Mouse (Mus musculus) granulocyte monocyte progenitor cell, adult 5-6 weeks (primary cell): Measurements from ENCODE around the gene 3110082I17Rik. TPM values are rescaled to one million over a fixed set of nuclear protein-coding genes. Genes with fewer than 3 reads are reported as not detected.

Source experiments
- ATAC-seq: replicated peaks from 2 replicates; pipeline ENCODE4 v1.8.0; 2016; ENCODE audit warnings: mild to moderate bottlenecking, moderate TSS enrichment, inconsistent platforms; ENCODE audit not compliant: poor library complexity, severe bottlenecking
- total RNA-seq, 2 experiments: library from RNA; stranded (forward) in 1 of 2; stranded (reverse) in 1 of 2; fragments of 200-712, 200-1000 nt in 1 of 2; fragments of >200 nt in 1 of 2; fragmentation: Nextera tagmentation in 1 of 2; gene quantifications; 2 replicates each; pipeline ENCODE4 v1.2.3; 2014 to 2017

3110082I17Rik gene
- total RNA-seq, 2 experiments from 2014 or later: 44.6 to 54.1 TPM

DNA sequence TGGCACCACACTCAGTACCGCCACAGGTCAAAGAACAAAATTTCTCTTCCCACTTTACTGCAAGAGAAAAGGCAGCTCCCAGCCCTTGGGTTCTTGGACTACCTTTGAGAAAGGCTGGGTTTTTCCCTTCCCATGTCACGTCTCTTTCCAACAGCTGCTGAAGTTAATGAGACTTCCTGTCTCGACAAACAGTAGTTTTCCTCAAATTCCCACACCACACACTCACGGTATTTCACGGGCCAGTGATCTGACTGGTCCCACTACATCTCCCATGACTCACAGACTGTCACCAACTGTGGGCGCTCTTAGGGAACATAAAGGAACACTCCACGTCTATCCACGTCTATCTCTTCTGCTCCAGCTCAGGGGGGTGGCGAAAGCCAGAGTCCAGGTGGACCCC lies 35.1 kb downstream of the 3110082I17Rik start:
- ATAC-seq: no peak

DNA sequence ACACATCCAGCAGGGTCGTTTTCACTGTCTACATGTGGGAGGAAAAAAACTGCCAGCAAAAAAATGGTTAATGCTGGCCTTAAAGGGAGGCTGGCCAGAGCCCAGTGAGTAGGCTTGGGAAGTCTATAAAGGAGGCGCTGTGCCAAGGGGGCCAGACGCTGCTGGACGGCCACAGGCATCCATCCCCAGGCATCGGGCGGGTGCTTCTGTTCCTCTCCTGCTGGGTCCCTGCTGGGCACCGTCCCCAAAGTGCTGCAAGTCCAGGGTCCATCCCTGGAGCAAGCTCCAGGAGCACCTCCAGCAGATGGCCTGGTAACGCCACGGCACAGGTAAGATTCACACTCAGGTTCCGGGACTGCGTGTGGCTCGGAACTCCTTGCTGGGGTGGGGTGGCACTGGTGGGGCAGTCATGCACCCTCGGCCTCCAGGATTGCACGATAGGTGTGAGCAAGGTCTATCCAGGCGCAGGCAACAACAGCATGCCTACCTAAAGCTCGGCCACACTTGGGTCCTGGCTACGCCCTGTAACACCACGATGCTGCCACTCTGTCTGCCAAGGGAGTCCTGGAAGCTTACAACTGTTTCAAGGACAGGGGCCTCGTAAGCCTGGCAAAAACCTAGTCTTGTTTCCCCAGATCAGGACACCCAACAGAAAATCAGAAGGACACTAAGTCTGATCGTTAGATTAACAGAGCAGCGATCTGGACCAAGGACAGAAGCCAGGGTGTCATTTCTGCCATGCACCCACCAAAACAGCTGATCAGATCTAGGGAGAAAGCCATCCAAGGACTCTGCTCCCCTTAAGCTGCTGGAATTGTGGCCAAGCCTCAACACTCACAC lies 37.1 kb downstream of the 3110082I17Rik start, which contains the start of gene Gper1:
Gene Gper1 (plus strand): TSS at position 126 of the 840 bp plus-strand sequence.
- no peak for ATAC-seq

DNA sequence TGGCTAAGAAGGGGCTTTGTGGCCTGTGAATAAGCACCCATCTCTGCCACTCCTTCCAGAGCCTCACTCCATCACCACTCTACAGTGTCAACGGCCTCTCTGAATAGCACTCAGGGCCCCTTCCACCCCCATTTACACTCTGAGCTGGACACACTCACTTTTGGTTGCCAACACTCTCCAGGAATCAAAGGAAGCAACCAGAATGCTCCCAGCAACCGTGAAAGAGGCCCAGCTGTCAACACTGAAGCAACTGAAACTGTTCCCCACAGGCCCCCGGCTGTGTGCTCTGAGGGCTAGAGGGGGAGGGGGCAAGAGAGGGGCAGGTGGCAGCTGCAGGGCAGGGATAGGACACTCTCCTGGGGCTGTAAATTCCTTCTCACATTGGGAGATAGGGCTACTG lies 41.7 kb downstream of the 3110082I17Rik start:
- ATAC-seq: no peak; the same call in 1 of the 2 replicates

DNA sequence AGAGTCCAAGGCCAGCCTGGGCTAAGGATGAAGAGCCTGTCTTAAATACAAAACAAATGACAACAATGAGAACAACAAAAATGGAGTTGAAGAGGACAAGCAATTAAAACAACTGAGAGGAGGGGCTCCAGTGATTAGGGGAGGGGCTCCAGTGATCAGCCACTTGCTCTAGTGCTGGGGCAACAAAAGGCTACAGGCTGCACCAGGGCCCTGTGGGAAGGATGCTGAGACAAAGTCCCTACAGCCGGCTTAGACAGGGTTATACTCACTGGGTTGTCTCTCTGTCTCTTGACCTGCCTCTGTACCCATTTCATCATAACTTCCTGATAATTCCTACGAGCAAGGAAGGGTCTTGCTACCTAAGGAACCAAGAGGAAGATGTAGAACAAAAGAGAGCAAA lies 42.2 kb downstream of the 3110082I17Rik start:
- ATAC-seq: no peak

DNA sequence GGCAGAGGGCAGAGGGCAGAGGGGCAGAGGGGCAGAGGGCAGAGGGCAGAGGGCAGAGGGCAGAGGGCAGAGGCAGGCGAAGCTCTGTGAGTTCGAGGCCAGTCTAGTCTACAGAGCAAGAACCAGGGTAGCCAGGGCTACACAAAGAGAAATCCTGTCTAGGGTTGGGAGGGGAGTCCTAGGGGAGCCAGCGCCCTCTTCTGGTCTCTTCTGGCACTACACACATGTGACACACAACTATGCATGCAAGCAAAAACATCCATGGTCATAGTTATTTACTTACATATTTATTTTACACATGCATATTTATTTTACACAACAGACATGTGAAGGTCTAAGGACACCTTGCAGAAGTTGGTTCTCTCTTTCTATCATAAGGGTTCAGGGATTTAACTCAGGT lies 42.8 kb downstream of the 3110082I17Rik start:
- ATAC-seq: no peak

DNA sequence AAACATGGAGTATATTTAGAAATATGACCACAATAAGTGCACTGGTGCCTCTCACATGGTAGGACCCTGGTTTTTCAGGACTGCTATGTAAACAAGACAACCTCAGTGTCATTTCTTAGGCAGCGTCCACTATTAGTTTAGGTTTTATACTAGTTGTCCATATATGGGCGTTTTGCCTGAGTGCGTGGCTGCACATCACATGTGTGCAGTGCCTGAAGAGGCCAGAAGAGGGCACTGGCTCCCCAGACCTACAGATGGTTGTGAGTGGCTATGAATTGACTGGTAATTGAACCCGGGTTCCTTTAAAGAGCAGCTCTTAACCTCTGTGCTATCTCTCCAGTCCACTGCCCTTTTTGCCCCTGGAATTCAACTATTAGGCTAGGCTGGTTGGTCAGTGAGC lies 43.4 kb downstream of the 3110082I17Rik start:
- no peak; the same call in 1 of the 2 replicates for ATAC-seq

DNA sequence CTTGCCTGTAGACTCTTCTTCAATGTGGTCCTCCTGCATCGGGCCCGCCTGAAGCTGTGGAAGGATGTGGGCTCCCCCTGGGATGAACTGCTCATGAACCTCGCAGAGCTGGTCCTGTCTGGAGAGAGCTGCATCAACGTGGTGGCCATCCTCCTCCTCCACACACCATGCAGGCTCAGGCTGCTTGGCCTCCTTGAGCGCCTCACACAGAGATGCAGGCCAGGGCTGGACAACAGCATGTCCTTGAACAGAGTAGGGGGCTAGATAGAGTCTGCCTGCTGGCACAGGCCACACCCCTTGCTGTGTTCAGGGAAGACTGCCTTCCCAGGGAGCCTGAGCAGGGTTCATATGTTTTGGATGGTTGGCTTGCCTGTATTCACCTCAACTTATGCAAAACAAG lies 45.3 kb downstream of the 3110082I17Rik start:
- ATAC-seq: no peak

DNA sequence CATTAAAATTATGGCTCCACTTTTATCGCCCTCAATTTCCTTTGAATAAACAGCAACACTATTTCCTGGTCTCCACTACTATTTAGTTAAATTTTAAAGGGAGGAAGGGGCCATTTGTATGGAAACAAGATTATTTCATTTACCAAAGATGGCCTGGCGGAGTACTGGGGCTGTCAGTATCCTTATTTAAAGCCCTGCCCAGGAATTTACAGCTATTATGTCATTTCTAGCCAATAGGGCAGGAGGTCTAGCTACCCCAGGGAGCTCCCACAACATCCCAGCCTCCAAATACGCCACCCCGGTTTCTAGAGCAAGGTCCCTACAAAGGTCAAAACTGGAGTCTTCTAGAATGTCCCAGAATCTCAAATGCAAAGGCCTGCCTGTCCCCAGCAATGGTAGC lies 46.8 kb downstream of the 3110082I17Rik start:
- ATAC-seq: no peak

DNA sequence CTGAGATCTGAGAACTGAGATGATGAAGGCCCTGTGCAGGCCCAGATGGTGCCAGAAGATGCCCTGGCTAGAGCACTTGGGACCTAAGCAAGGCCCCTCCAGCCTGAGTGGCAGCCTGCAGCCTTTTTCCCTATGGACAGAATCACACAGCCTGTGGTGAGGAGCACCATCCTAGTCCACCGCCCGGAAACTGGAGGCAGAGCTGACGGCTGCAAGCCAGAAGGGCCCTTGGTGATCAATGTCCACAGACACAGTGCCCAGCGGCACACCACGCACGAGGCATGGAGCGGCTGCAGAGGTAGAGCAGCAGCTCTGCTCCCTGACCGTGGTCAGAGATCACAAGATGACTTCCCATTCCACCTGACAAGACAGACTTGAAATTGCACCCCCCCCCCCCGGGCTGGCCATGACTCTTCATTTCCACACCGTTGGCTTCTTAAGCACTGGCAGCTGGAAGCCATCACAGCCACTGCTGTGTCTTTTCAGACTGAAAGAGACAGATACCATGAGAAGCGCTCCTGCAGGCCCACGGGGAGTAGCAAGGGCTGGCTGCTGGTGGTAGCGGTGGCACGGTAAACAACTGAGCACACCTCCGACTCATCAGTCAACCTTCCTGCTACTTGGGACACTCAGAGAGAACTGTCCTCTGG lies 48.5 kb downstream of the 3110082I17Rik start:
- ATAC-seq: no peak

DNA sequence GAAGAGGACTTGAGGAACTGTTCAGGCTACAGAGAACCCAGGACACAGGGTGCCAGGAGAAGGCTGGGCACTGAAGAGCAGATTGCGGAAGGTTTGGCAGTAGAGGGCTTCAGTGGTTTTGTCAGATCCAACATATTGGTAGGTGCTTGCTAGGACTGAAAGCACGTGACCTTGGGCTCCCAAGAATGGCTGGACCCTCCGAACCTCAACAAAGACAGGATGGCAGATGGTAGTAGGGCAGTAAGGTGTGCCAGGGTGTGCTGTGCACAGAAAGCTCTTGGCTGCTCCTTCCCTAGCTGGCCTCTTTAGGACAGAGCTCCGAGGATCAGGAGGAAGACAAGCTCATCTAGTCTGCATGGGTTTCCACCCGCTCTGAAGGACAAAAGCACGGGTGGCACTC lies 49.2 kb downstream of the 3110082I17Rik start:
- ATAC-seq: no peak

DNA sequence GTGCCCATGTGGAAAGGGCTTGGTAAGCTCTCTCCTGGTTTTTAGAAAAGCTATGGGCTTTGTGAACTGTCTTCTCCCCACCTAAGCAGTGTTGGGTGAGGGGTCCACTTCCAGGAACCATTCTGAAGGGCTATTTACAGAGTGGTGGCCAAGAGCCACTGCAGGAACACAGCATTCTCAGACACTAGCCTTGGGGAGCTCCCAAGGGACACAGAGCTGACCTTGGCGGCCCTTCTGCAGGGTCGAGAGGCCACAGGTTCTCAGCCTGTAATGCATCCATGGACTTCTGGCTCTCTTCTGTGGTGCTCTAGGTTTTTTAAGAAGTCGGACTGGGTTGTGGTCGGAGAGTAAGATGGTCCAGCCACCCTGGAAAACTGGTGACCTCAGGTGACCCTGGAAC lies 50.3 kb downstream of the 3110082I17Rik start:
- ATAC-seq: no peak

DNA sequence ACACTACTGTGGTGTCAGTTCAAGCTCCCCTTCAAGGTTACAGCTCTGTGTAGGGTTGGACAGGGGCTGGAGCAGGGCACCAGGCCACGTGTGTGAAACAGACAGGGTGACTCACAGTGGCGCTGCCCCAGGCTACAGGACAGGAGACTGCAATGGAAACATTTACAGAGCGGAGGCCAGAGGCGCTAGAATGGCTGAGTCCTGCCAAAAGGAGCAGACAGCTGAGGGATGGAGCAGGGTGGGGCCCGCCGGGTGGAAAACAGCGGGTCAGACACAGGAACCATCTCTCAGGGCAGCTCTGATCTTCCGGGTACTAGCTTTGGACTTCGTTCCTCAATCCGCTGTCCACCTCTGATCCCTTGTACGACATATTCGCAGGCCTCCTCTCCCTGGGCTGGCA lies 50.9 kb downstream of the 3110082I17Rik start:
- ATAC-seq: peak; percentile 17

DNA sequence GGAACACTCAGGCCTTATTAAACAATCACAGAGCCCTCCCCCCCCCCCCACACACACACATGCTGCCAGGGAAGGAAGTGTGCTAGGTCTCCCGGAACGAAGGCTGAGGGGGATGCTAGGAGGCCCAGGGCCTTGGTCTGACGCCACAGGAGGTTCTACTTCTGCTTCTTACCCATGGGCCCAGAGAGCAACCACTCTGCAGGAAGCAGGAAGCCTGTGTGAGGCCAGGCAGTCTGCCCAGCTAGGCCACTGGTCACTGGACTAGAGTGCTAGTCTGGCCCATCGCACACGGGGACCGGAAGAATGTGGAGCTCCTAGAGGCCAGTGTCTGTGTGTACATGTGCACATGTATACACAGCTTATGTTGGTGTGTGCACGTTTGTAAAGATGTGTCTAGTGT lies 51.8 kb downstream of the 3110082I17Rik start:
- ATAC-seq: peak; percentile 62

DNA sequence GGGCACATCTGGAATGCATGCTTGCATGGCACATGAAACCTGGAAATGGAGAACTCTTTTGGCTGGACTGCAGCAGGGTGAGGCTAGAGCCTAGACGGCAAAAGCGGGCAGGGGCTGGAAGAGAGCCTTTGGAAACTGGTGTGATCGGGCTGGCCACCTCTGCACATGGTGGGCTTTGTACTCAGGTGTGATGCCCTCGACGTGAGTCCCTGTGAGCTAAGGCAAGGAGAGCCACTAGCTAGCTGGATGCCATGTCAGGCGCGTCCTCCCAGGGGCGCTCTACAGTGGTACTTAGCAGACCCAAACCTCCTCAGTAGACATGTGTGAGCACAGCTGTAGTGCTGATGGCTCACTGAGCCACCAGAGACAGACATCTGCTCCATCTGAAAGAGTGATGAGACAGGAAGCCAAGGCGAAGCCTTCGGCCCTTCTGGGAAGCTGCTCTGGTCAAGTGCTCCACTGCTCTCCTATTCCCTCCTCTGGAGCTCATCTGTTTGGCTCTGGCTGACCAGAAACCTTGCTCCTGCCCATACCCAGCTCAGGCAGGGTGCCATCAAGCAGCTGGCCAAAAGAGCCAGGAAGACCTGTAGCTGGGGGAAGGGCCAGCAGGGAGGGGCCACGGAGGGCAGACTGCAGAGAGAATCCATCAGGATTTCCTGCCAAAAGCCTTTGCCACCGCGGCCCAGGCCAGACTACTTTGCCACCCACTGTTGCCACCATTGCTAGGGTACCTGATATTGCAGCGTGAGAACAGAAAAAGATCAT lies 53.0 kb downstream of the 3110082I17Rik start:
- no peak for ATAC-seq

DNA sequence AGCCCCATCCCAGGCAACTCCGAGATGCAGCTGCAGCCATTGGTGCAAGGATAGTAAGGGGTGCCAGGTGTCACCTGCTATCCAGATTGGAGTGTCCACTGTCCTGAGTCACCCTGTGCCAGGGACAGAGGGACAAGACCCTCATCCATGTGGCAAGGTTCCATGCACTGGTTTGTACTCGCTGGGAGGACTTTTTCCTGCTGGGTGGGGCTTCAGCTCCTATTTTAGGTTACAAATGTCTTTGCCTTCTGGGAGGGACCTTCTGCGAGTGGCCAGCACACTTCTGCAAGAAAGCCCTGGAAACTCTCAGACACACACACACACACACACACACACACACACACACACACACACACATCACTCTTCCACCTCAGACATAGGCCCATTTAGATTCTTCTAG lies 54.4 kb downstream of the 3110082I17Rik start:
- ATAC-seq: no peak

DNA sequence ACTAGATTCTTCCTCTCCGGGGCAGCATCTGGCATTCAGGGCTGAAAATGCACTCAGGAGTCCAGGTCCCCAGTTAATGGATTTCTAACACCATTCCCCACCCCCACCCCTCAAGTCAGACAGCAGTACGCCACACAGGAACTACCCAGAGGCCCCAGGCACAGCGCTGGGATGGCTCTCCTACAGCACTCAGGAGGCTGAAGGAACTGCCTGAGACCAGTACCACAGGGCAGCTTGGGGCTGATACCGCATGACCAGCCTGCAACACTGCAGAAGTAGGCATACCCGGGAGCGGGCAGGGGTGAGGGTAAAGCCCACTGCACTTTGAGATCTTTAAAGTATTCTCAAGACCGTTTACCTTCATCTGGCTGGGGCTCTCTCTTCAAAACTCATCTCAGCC lies 54.8 kb downstream of the 3110082I17Rik start:
- no peak for ATAC-seq

DNA sequence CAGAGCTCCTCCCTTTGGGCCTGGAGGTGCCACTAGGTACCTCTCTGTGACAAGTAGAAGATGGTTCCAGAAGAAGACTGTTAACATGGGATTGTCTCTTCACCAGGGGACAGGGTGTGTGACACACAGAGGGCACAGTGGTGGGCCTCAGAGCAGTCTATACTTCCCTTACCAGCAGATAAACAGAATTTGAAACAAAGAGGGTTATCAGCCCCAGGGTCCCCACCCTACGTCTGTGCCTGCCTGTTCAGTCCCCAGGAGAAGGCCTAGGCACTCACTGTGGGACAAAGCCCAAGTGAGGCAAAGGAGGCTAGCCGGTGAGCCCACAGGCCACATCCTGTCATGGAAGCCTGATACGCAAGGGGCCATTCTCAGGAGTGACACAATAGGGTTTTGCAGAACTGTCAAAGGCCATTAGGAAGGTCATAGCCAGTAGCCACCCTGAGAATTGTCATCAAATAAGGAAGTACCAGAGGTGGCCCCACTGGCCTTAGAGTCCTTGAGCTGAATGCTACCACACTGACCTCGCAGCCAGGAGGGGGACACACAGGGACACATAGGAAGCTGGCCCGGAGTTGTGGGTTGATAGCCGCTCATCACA lies 55.4 kb downstream of the 3110082I17Rik start, which contains the start of gene C130050O18Rik:
Gene C130050O18Rik (plus strand): TSS at position 480 of the 601 bp plus-strand sequence.
- peak; percentile 54 for ATAC-seq

DNA sequence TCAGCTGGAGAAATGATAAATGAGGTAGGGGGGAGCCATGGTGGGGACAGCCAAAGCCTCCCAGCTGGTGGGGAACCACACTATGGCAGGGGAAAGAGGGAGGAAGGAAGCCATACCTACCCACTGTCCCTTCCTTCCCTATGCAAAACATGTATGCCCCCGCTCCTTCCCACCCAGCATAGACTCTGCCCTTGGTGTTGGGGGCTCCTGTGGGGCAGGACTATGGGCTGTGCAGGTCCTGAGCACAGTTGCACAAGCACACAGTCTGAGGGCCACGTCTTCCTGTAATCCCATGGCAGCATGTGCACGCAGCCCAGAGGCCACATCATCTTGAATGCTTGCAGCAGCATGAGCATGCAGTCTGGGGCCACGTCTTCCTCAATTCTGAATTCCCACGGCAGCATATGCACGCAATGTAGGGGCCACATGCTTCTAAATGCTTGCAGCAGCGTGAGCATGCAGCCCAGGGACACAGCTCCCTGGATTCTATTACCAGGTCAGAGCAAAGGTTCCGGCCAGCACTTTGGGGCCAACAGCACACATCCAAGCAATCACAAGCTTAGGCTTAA lies 56.6 kb downstream of the 3110082I17Rik start:
- peak; percentile 49 for ATAC-seq

DNA sequence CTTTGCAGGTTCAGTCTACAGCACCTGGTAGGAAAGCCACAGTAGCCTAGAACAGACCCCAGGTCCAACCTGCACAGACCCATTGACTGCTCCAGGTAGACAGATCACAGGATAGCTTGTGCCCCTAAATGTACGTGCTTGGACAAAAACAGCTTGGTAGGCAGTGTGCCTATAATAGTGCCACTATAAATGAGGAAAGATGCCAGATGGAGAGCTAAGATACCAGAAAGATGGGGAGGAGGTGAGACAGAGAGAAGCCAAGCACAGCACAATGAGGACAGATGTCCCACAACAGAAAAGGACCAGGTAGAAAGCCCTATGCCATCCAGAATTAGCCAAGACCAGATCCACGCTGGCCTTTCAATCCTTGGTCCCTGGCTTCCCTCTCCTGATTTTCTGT lies 58.2 kb downstream of the 3110082I17Rik start:
- no peak for ATAC-seq

DNA sequence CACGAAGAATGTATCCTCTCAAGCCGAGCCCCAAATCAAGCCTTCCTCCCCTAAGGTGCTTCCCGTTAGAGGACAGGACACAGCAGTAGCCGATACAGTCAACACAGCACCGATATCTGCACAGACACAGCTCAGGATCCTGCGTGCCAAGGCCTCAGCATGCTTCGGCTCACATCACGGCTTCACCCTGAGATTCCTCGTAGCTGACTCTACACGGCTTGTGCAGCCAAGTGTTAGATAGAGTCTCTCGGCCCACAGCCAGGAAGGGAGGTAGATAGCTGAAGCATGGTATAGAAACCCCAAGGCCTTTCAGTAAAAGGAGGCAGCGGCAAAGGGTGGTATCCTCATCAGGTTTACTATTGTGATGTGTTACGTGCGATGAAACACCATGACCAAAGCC lies 60.3 kb downstream of the 3110082I17Rik start:
- ATAC-seq: no peak
